Mouse (Mus musculus): Measurements from ENCODE around the gene 5430427O19Rik.
A peak's percentile ranks its signal among the peaks of the same experiment; 100 is the strongest.

5430427O19Rik gene

DNA sequence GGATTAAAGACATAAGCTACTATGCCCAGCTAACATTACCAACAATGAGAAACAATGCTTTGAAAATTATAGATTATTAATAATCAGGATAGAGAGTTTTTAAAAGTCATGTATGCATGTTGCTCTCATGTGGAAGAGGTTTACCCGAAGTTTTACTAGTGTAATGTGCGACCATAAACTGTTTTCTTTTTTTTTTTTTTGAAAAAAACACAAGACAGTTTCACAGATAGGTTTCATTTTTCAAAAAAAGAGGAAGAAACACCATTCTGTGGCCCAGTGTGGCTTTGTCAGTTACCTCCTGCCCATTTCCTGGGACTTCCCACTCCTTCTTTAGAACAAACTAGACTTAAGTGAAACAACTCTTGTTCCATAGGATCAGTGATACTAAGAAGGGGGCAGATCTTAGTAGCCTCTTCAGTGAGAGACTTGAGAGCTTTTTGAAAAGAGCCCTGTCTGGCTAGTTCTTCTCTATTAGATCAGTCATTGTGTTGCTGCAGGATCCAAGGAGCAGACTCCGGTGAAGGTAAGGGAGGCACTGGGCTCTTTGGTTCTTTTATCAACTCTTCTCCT, at the start of gene 5430427O19Rik:
Gene 5430427O19Rik, plus strand, starts transcription at position 441 of the 570 bp plus-strand sequence.
- DNase-seq = no peak

DNA sequence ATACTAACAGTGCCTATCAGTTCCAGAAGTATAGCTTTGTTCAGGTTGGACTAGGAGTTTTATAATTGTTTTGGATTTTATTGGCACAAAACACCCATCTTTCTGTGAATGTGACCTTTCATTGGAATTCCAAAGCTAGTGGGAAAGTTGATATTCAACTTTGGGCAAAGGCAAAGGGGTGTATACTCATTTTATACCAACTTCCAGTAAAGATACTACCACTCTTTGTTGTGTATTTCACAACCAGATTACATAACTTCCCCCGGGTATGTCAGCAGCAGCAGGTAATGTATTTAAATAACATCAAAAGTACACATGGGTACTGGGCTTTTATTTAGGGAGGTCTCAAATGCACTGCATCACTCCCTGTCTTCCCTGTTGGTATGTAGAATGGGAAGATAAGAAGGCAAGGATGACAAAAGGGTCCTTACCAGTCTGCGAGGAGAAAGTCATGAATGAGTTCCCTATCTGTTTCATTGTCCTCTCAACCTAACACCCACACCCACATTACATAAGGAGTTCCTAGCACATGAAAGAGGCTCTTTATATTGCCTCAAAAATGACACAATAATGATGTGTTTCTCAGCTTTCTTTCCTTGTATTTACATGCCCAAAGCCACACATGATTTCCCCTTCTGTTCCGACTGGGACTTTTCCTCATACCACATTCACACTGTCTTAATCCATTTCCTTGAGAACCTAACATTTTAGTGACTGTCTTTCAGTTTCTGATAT, 42.3 kb upstream of the 5430427O19Rik start:
- no peak for DNase-seq

DNA sequence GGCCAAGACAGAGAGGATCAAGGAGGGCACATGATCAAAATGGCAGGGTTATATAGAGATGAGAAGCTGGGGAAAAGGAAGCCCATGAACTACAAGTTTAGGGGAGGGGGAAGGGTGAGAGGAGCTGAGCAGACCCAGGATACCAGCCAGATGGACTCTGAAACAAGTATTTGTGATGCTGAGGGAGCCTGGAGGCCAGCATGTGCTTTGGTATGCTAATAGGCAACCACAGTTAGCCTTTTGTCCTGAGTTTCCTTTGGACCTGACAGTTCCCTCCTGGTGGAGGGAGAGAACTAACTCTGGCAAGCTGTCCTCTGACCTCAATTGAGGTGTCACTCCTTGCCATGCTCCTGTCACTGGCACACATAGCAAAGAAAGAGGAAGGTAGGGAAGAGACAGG, 41.2 kb upstream of the 5430427O19Rik start:
- DNase-seq = no peak

DNA sequence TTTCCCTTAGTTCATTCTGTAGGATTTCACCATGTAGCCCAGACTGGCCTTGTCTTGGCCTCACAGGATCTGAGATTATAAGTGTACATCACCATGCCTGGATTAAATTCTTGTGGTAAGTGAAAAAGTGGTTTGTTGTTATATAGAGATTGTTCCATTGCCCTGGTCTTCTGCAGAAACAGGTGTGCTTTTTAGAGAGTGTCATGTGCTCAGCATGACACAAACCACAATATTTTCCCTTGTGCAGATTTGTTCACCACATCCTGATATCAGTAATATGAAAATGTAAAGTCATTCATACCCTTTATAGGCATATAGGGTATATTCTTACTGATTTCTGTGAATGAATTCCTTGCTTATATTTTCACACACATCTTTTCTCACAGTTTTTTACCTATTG, 31.0 kb upstream of the 5430427O19Rik start:
- DNase-seq = no peak

DNA sequence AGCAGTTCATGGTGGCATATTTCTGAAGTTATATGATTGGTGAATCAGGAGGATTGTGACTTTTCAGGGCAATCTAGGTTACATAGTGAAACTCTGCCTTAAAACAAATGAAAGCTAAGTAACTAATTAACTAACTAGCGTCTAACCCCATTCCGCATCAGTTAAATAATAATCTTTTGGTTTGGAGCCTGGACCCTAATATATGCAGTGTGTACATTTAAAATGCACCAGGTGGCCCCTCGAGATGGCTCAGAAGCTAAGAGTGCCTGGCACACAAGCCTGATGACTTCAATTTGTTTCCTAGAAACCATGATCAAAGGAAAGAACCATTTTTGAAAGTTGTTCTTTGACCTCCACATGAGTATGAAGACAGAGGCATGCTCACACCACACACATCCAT, 14.2 kb upstream of the 5430427O19Rik start:
- DNase-seq = no peak

DNA sequence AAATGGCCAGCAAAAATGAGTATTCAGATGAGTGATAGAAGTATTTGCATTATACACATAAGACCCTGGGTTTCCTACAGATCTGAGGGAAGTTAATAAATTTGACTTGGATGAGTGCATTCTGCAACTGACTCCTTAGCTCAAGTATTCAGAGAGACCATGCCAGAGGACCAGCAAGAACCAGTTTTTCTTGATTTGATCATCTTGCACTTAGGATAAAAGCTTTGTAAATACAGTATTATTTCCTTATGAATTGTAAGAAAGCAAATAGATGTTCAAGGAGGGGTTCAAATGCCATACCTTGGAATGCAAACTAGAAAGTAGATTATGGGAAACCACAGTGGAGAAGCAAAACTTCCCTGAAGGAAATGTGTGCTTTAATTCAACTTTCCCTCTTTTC, 13.0 kb upstream of the 5430427O19Rik start:
- DNase-seq = no peak

DNA sequence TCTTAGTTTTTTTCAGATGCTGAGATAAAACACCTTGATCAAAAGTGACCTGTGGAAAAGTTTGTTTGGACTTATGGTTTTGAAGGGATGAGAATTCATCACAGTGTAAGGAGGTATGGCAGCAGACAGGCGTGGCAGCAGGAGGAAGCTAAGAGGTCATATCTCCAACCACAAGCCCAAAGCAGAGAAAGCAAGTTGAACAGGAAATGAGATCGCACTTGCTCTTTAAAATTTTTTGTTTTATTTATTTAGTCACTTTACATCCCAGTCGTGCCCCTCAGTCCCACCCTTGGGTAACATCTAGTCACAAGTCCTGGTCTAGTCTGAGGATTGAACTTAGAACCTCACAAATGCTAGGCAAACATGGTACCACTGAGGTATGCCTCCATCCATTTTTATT, 2.1 kb upstream of the 5430427O19Rik start:
- no peak for DNase-seq

DNA sequence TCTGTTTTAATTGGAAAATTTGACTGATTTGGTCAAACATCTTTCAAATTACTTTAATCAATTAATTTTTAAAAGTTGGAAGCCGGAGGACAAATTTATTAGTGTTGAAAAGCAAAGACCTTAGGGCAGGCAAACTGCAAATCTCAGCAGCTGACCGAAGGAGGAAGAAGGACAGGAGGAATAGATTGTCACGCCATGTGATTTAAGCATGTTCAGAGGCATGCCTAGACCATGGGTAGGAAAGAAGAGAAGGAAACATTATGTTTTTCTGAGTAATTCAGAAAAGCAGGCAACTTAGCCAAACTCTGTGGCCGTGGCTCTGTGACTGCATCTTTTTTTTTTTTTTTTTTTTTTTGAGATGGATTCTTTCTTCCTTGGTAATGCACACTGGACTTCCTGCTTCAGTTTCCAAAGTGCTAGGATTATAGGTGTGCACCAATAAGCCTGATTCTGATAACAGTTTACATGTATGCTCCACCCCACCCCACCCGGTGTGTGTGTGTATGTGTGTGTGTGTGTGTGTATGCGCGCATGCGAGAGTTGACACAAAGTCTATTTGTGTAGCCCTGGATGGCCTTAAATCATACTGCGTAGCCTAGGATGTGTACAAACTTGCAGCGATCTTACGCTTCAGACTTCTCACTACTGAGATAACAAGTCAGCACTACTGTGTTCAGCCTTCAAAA, 1.4 kb downstream of the 5430427O19Rik start:
- no peak for DNase-seq

DNA sequence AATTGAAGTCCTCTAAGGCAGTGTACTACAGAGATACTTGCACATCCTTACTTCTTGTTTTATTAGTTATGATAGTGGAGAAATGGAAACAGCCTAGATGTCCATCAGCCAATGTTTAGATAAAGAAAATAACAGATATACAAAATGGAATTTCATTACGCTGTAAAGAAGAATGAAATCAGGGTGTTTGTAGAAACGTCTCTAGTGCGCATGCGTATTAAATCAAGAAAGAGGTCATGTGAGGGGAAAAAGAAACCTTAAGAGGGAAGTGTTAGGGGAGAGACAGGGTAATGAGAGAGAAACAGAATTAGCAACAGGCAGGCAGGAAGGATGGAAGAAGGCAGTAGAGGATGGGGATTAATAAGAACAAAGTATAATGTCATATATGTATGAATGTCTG, 4.2 kb downstream of the 5430427O19Rik start:
- DNase-seq = no peak

DNA sequence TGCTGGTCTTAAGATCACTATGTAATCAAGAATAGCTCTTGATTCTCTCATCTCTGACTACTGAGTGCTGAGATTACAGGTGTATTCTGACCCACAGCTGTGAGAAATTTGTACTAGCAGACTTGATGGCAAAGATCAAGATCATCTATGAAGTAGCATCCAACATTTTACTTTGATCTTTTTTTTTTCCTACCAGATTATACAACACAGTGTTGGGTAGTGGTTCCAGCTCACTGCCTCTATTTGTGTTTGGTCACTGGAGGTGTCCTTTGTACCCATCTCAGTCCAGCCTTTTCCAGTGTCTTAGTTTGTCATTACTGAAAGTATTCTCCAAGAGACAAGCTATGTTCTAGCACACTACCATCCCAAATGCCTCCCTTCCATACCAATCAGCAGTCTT, 5.8 kb downstream of the 5430427O19Rik start:
- DNase-seq = no peak

DNA sequence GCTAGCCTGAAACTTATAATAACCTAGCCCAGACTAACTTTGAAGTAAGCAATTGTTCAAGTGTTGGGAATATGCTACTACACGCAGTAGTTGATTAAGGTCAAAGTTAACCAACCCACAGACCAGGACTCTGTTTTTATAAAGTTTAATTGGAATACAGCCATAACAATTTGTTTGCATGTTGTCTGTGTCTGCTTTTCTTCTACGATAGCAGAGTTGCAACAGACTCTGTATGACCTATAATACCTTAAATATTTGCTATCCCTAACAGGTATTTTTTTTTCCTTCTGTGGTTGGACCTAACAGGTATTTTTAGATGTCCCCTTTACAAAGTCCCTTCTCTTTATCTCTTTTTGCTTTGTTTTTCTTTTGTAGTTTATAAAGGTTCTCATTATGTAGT, 7.6 kb downstream of the 5430427O19Rik start:
- DNase-seq = no peak

DNA sequence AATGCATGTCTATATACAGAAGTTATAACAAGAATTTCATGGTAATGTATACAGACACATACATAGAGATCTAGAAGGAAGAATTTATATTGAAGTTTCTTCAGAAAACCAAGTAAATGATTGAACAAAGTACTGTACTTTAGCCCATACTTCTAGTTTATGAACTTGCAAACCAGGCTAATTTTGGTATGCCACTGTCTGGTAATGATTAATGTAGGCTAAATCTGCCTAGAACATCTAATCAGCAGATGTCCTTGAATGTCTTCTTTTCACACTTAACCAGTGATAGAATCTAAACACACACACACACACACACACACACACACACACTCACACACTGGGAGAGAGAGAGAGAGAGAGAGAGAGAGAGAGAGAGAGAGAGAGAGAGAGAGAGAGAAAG, 8.1 kb downstream of the 5430427O19Rik start:
- DNase-seq = no peak

DNA sequence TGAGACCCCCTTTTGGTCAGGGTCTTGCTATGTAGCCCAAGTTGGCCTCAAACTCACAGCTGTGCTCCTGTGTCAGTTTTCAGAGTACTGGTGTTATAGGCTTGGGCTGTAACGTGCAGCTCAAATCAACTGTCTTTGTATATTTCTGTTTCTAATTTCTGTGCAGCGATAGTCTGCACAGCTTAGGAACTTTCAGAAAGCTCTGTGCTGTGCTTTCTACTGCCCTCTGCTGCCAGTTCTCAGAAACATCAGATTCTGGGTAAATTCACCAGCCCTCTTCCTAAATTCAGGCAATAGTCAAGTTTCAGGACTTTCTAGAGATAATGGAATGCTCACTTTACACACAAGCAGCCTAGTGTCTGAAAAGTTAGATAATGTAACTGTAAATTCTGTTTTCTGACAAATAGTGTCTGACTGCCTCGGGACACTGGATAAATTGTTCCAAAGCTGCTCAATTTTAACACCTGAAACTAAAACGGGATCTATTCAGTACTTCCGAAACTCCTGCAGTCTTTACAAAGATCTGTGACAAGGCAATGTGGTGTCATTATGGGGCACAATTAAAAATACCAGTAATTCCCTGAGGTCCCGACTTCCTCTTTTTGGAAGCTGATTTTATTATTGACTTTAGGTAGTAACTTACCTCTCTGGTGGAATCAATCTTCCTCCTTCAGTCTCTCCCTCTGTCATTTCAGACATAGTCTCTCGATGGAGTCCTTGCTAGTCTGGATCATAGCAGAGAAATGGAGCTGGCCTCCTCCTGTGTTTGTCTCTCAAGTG, 9.2 kb downstream of the 5430427O19Rik start:
- DNase-seq = peak; percentile 3 to 40

DNA sequence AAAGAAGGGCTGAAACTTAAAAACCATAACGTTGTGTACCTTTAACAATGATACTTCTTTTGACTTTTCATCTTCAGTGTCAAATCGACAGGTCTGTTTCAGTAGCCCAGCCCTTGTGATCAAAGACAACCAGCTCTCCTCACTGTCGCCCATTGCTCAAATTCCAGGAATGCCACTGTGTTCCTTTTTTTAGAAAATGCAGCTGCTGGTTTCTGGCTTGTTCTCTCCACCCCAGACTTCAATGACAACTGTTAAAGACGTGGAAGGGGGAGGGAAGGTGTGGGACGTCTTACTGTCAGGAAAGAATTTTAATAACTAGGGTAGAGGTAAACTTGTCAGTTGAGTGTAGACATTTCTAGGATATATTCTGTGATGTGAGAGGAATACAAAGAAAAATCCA, 16.5 kb downstream of the 5430427O19Rik start:
- DNase-seq = no peak

DNA sequence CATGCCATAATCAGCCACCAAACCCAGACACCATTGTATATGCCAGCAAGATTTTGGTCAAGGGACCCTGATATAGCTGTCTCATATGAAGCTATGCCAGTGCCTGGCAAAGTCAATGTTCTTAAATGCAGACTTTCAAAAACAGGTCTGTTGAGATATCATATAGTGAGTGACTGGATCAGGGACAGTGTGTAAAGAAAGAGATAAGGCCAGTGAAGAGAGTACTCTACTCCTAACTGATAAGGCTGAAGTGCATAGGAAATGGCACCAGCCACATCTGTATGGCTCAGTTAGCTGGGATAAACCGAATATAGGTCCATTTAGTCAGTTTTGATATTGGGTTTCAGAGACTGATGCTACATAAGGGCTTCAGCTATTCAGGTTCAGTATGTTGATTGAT, 31.0 kb downstream of the 5430427O19Rik start:
- no peak for DNase-seq

DNA sequence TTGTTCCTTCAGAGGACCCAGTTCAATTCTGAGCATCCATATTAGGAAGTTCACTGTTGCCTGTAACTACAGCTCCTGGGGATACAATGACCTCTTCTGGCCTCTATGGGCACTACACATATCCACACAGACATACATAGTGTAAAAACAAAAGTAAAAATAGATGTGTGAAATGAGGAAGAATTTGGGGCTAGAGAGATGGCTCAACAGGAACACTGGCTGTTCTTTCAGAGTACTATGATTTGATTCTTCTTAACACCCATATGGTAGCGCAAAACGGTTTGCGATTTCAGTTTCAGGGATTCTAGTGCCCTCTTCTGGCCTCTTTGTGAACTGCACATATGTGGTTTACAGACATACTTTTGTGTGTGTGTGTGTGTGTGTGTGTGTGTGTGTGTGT, 48.9 kb downstream of the 5430427O19Rik start:
- peak in 1 of 2 experiments; percentile 22 for DNase-seq

DNA sequence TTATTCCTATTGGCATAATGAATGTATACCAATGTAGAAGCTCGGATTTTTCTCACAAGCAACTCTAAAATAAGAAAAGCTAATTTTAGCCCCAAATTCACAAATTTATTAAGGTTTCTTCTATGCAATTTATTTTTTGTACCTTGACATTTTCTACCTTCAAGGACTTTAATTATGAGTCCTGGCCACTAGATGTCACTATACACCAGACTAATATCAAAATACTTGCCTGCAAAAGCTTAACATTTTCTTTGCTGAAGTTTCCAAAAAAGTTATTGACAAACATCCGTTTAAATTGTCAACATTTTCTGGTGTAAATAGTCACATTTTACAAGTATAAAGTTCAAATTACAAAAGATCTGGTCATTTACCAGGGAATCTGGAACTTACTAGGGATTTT, 62.8 kb downstream of the 5430427O19Rik start:
- DNase-seq = no peak
